Mouse (Mus musculus) cortical plate, adult 2 months (tissue): ENCODE measurements around the gene Olfr1232. TPM values are rescaled to one million over a fixed set of nuclear protein-coding genes. Genes with fewer than 3 reads are reported as not detected.

Experiments used
- H3K27ac ChIP-seq: fragments of 200-500 bp; 2 replicates; pipeline ENCODE4 v1.5.1; 2012; ENCODE audit warnings: low read length, control low read depth, inconsistent platforms; ENCODE audit not compliant: insufficient read depth
- H3K4me1 ChIP-seq: fragments of 200-500 bp; 2 replicates; pipeline ENCODE4 v1.6.1; 2011; ENCODE audit warnings: low read length; ENCODE audit not compliant: control insufficient read depth, insufficient read depth
- H3K4me3 ChIP-seq: fragments of 200-500 bp; 2 replicates; pipeline ENCODE4 v1.5.1; 2011; ENCODE audit warnings: mild to moderate bottlenecking, low read length, control low read depth; ENCODE audit not compliant: insufficient read depth
- CTCF ChIP-seq: fragments of 200-500 bp; IDR thresholded peaks from 2 replicates; pipeline ENCODE4 v1.5.1; 2011; ENCODE audit warnings: mild to moderate bottlenecking, control low read depth, low read length; ENCODE audit not compliant: insufficient read depth; ENCODE audit errors: extremely low read depth
- POLR2A ChIP-seq: fragments of 200-500 bp; IDR thresholded peaks from 2 replicates; pipeline ENCODE4 v1.6.1; 2011; ENCODE audit warnings: mild to moderate bottlenecking, low read length, control low read depth; ENCODE audit not compliant: insufficient read depth; ENCODE audit errors: extremely low read depth
- polyA plus RNA-seq: library from polyadenylated mRNA; depleted of rRNA; stranded (reverse); fragments of >200 nt; gene quantifications from 2 replicates; pipeline ENCODE4 v1.2.3, GENCODE M21; 2012; rRNA removed

Olfr1232 gene
- not detected in 2 replicates for polyA plus RNA-seq

DNA sequence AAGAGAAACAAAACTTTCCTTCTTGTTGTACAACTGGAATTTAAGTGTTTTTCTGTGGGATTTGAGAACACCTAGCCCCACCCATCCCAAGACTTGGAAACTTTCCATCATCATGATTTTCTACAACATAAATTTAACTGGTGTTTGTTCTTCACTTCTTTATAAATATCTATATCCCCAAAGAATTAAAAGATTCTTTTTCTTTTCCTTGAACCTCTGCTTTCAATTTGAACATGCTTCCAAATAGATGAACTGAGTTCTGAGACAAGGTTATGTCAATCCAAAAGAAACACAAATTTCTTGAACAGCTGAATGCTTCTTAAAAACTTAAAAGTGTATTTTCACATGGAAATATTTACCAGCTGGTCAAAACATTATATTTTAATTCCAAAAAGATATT is at the start of gene Olfr1232:
Olfr1232 (minus strand) TSS at position 101 of the 400 bp plus-strand sequence.
- H3K27ac ChIP-seq = no peak within 1 kb of the TSS
- TF ChIP-seq POLR2A (no peak), CTCF (no peak)
- no peak within 1 kb of the TSS for H3K4me3 ChIP-seq
- no peaks in the 10 kb centered on the region for H3K4me1 ChIP-seq

GRCm38 (mm10) chr2:89364765-89365164 is 35.3 kb upstream of the Olfr1232 start, which contains the start of gene Olfr1234:
Gene Olfr1234 (minus strand): TSS chr2:89364865.
- H3K4me1 ChIP-seq = no peaks in the 10 kb centered on the region
- H3K27ac ChIP-seq = no peak within 1 kb of the TSS
- no peak within 1 kb of the TSS for H3K4me3 ChIP-seq
- TF ChIP-seq CTCF (no peak), POLR2A (no peak)

- Histone ChIP-seq H3K4me3 (no peak within 1 kb of the TSS), H3K27ac (no peak within 1 kb of the TSS), H3K4me1 (no peaks in the 10 kb centered on the region)
- TF ChIP-seq POLR2A (no peak), CTCF (no peak)
These were observed 12.8 kb upstream of the Olfr1232 start, which contains the start of gene Olfr1233 for GRCm38 (mm10) chr2:89342298-89342697. Gene Olfr1233 (minus strand): TSS chr2:89342398.

- Histone ChIP-seq H3K27ac (no peak within 1 kb of the TSS), H3K4me3 (no peak within 1 kb of the TSS), H3K4me1 (no peaks in the 10 kb centered on the region)
- TF ChIP-seq CTCF (no peak), POLR2A (no peak)
These were observed 22.5 kb downstream of the Olfr1232 start, which contains the start of gene Olfr1231 for GRCm38 (mm10) chr2:89306974-89307373. Gene Olfr1231 (minus strand): TSS chr2:89307074.

- no peak for TF ChIP-seq POLR2A
- no peak for TF ChIP-seq CTCF
- Histone ChIP-seq H3K4me3 (no peak within 1 kb of the TSS), H3K27ac (no peak within 1 kb of the TSS), H3K4me1 (no peaks in the 10 kb centered on the region)
These were observed 32.3 kb downstream of the Olfr1232 start, which contains the start of gene Olfr1230 for GRCm38 (mm10) chr2:89297168-89297567. Gene Olfr1230 (minus strand): TSS chr2:89297268.

DNA sequence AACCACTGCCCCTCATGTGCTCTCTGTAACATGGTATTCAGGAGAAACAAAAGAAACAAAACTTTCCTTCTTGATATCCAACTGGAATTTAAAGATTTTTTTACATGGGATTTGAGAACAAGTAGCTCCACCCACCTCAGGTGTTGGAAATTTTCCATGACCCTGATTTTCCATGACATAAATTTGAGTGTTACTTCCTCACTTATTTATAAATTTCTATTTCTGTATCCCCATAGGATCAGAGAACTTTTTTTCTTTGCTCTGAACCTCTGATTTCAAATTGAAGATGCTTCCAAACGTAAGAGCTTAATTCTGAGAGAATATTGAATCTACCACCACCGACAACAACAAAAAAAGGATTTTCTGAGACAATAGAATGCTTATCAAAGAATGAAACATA is 41.6 kb downstream of the Olfr1232 start, which contains the start of gene Olfr1229:
Olfr1229 (minus strand) TSS at position 101 of the 400 bp plus-strand sequence.
- no peak within 1 kb of the TSS for H3K27ac ChIP-seq
- H3K4me3 ChIP-seq = no peak within 1 kb of the TSS
- H3K4me1 ChIP-seq = no peaks in the 10 kb centered on the region
- TF ChIP-seq POLR2A = no peak
- TF ChIP-seq CTCF = no peak

Other genes starting within 250 kb of the Olfr1232 start
- not detected in 2 replicates for gene Olfr1219, start 246.2 kb downstream of the Olfr1232 start, polyA plus RNA-seq
- gene Olfr1220, start 222.8 kb downstream of the Olfr1232 start, polyA plus RNA-seq = not detected in 2 replicates
- not detected in 2 replicates for gene Olfr1221, start 212.4 kb downstream of the Olfr1232 start, polyA plus RNA-seq
- not detected in 2 replicates for gene Olfr1222, start 196.6 kb downstream of the Olfr1232 start, polyA plus RNA-seq
- gene Olfr1223, start 178.1 kb downstream of the Olfr1232 start, polyA plus RNA-seq = not detected in 2 replicates
- not detected in 2 replicates for gene Olfr1224-ps1, start 165.6 kb downstream of the Olfr1232 start, polyA plus RNA-seq
- gene Olfr1225, start 155.0 kb downstream of the Olfr1232 start, polyA plus RNA-seq = not detected in 2 replicates
- gene Olfr1226, start 129.6 kb downstream of the Olfr1232 start, polyA plus RNA-seq = not detected in 2 replicates
- not detected in 2 replicates for gene Olfr1228, start 75.6 kb downstream of the Olfr1232 start, polyA plus RNA-seq
- gene Olfr1229, start 41.7 kb downstream of the Olfr1232 start, polyA plus RNA-seq = not detected in 2 replicates
- gene Olfr1230, start 32.4 kb downstream of the Olfr1232 start, polyA plus RNA-seq = not detected in 2 replicates
- not detected in 2 replicates for gene Olfr1231, start 22.6 kb downstream of the Olfr1232 start, polyA plus RNA-seq
- not detected in 2 replicates for gene Olfr1233, start 12.7 kb upstream of the Olfr1232 start, polyA plus RNA-seq
- not detected in 2 replicates for gene Olfr1234, start 35.2 kb upstream of the Olfr1232 start, polyA plus RNA-seq
- gene Olfr1238, start 80.0 kb upstream of the Olfr1232 start, polyA plus RNA-seq = not detected in 2 replicates
- gene Olfr1239, start 90.7 kb upstream of the Olfr1232 start, polyA plus RNA-seq = not detected in 2 replicates
- gene Olfr1240, start 113.3 kb upstream of the Olfr1232 start, polyA plus RNA-seq = not detected in 2 replicates
- gene Olfr1241, start 157.5 kb upstream of the Olfr1232 start, polyA plus RNA-seq = not detected in 2 replicates
- not detected in 2 replicates for gene Olfr1242, start 168.7 kb upstream of the Olfr1232 start, polyA plus RNA-seq
- gene Olfr1243, start 201.8 kb upstream of the Olfr1232 start, polyA plus RNA-seq = not detected in 2 replicates
- not detected in 2 replicates for gene Olfr1245, start 248.8 kb upstream of the Olfr1232 start, polyA plus RNA-seq